Mouse (Mus musculus): Measurements from ENCODE around the gene Glipr2. TPM values are rescaled to one million over a fixed set of nuclear protein-coding genes. Genes with fewer than 3 reads are reported as not detected.

Glipr2 gene
- polyA plus RNA-seq, 1 experiment from 2014 or later, result 77.4 TPM

DNA sequence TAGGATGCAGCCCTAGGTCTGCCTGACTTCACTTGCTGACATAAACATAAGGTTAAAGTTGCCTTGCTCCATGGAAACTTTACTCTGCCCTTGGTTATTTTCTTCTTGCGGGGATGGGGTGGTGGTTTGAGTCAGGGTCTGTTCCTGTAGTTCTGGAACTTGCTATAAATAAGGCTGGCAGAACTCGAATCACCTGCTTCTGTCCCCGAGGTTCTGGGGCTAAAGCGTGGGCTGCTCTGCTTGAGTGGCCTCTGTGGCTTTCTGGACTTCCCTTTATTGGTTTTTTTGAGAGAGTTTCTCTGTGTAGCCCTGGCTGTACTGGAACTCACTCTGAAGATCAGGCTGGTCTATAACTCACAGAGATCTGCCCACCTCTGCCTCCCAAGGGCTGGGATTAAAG lies 58.9 kb downstream of the Glipr2 start:
- H3K27ac ChIP-seq (ENCODE audit: low read depth), result no peak overlapping the region
- H3K36me3 ChIP-seq (ENCODE audit: insufficient read depth), result peaks cover 29% of the 10 kb centered on the region
- no peak for ATAC-seq (ENCODE audit: insufficient read depth)
- TF ChIP-seq CTCF (IDR thresholded peaks at IDR 0.05; ENCODE audit: low read depth), result no peak
- no peaks in the 10 kb centered on the region for H3K27me3 ChIP-seq (ENCODE audit: insufficient read depth, low read length)
- H3K4me2 ChIP-seq, result no peak overlapping the region
- no peak overlapping the region for H3K4me3 ChIP-seq (ENCODE audit: low read depth, low read length)
- H3K4me1 ChIP-seq (ENCODE audit: insufficient read depth), result peaks cover 6% of the 10 kb centered on the region; the same call in 1 of the 2 replicates
- no peaks in the 10 kb centered on the region for H3K9me3 ChIP-seq (ENCODE audit: low read depth, low read length)
- 90% methylated on average over 4 of the region's 4 CpGs for WGBS
- DNase-seq, result no peak
- no peak overlapping the region for H3K9ac ChIP-seq

DNA sequence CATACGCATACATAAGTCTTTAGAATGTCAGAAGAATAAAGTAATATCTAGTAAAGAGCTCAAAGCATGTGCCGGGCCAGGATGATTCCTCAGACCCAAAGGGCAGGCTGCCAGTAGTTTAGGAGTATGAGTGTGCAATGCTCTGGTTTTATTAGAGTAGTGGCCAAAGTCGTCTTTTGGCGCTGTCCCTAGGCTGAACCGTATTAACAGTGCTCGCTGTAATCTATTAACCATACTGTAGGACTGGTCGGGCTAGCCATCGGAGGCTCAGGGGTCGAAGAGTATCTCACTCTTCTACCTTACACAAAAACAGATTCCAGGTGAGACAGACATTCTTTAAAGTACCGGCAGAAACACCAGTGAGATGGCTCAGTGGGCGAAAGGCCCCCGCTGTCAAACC lies 59.6 kb downstream of the Glipr2 start:
- ATAC-seq (ENCODE audit: insufficient read depth), result no peak

DNA sequence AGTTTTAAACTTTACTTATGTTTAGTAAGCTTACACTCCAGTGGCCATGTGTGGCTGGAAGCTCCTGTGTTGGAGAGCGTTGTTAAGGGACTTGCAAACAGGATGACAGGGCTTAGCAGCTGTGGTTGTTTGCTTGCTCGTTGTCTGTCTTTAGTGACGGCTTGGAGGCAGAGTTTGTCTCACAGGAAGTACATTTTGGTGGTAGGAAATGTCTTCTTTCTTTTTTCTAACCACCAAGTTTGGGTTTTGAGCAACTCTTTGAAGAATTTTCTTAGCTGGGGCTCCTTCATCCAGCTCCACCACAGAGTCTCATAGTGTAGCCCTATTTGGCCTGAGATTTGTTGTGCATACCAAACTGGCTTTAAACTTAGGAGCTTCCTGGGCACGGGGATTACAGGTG lies 65.1 kb downstream of the Glipr2 start:
- no peak for TF ChIP-seq CTCF (IDR thresholded peaks at IDR 0.05; ENCODE audit: low read depth)
- H3K9ac ChIP-seq, result no peak overlapping the region
- DNase-seq (no peak), ATAC-seq (ENCODE audit: insufficient read depth) (no peak)
- 75% methylated on average over 4 of the region's 4 CpGs for WGBS
- no peak overlapping the region for H3K4me2 ChIP-seq
- H3K36me3 ChIP-seq (ENCODE audit: insufficient read depth), result peaks cover 80% of the 10 kb centered on the region
- no peak overlapping the region for H3K4me3 ChIP-seq (ENCODE audit: low read depth, low read length)
- no peak overlapping the region for H3K27ac ChIP-seq (ENCODE audit: low read depth)
- no peaks in the 10 kb centered on the region for H3K9me3 ChIP-seq (ENCODE audit: low read depth, low read length)
- H3K4me1 ChIP-seq (ENCODE audit: insufficient read depth), result no peaks in the 10 kb centered on the region
- H3K27me3 ChIP-seq (ENCODE audit: insufficient read depth, low read length), result no peaks in the 10 kb centered on the region

More for the DNA sequence above, 59.6 kb downstream of the Glipr2 start:
- Histone ChIP-seq H3K36me3 (ENCODE audit: insufficient read depth) (peaks cover 35% of the 10 kb centered on the region), H3K9ac (no peak overlapping the region), H3K9me3 (ENCODE audit: low read depth, low read length) (no peaks in the 10 kb centered on the region), H3K27ac (ENCODE audit: low read depth) (no peak overlapping the region), H3K4me1 (ENCODE audit: insufficient read depth) (peaks cover 6% of the 10 kb centered on the region; the same call in 1 of the 2 replicates), H3K27me3 (ENCODE audit: insufficient read depth, low read length) (no peaks in the 10 kb centered on the region), H3K4me3 (ENCODE audit: low read depth, low read length) (no peak overlapping the region), H3K4me2 (no peak overlapping the region)
- DNase-seq, result no peak
- WGBS, result 88% methylated on average over 12 of the region's 12 CpGs
- no peak for TF ChIP-seq CTCF (IDR thresholded peaks at IDR 0.05; ENCODE audit: low read depth)

GRCm38 (mm10) chr4:44022766-44023165 lies 65.6 kb downstream of the Glipr2 start:
- no peak for TF ChIP-seq CTCF (IDR thresholded peaks at IDR 0.05; ENCODE audit: low read depth)
- H3K4me2 ChIP-seq, result no peak overlapping the region
- no peaks in the 10 kb centered on the region for H3K27me3 ChIP-seq (ENCODE audit: insufficient read depth, low read length)
- no peak overlapping the region for H3K4me3 ChIP-seq (ENCODE audit: low read depth, low read length)
- no peaks in the 10 kb centered on the region for H3K9me3 ChIP-seq (ENCODE audit: low read depth, low read length)
- H3K4me1 ChIP-seq (ENCODE audit: insufficient read depth), result no peaks in the 10 kb centered on the region
- DNase-seq (no peak), ATAC-seq (ENCODE audit: insufficient read depth) (no peak)
- H3K36me3 ChIP-seq (ENCODE audit: insufficient read depth), result peaks cover 85% of the 10 kb centered on the region
- WGBS, result 92% methylated on average over 11 of the region's 11 CpGs
- no peak overlapping the region for H3K9ac ChIP-seq
- no peak overlapping the region for H3K27ac ChIP-seq (ENCODE audit: low read depth)

- no peak overlapping the region for H3K4me2 ChIP-seq
- H3K36me3 ChIP-seq (ENCODE audit: insufficient read depth), result peaks cover 94% of the 10 kb centered on the region
- no peaks in the 10 kb centered on the region for H3K9me3 ChIP-seq (ENCODE audit: low read depth, low read length)
- no peaks in the 10 kb centered on the region for H3K27me3 ChIP-seq (ENCODE audit: insufficient read depth, low read length)
- 94% methylated on average over 9 of the region's 9 CpGs for WGBS
- DNase-seq, result no peak
- H3K9ac ChIP-seq, result no peak overlapping the region
- ATAC-seq (ENCODE audit: insufficient read depth), result no peak
- H3K27ac ChIP-seq (ENCODE audit: low read depth), result no peak overlapping the region
- H3K4me3 ChIP-seq (ENCODE audit: low read depth, low read length), result no peak overlapping the region
- no peaks in the 10 kb centered on the region for H3K4me1 ChIP-seq (ENCODE audit: insufficient read depth)
- no peak for TF ChIP-seq CTCF (IDR thresholded peaks at IDR 0.05; ENCODE audit: low read depth)
These were observed 66.5 kb downstream of the Glipr2 start for GRCm38 (mm10) chr4:44023681-44024080.

- no peak for ATAC-seq (ENCODE audit: insufficient read depth)
- Histone ChIP-seq H3K9ac (no peak overlapping the region), H3K4me1 (ENCODE audit: insufficient read depth) (no peaks in the 10 kb centered on the region), H3K9me3 (ENCODE audit: low read depth, low read length) (no peaks in the 10 kb centered on the region), H3K27me3 (ENCODE audit: insufficient read depth, low read length) (no peaks in the 10 kb centered on the region), H3K27ac (ENCODE audit: low read depth) (no peak overlapping the region), H3K4me3 (ENCODE audit: low read depth, low read length) (no peak overlapping the region), H3K36me3 (ENCODE audit: insufficient read depth) (peaks cover 95% of the 10 kb centered on the region), H3K4me2 (no peak overlapping the region)
- DNase-seq, result no peak
- TF ChIP-seq CTCF (IDR thresholded peaks at IDR 0.05; ENCODE audit: low read depth), result no peak
- 94% methylated on average over 6 of the region's 6 CpGs for WGBS
These were observed 67.0 kb downstream of the Glipr2 start for GRCm38 (mm10) chr4:44024241-44024640.

DNA sequence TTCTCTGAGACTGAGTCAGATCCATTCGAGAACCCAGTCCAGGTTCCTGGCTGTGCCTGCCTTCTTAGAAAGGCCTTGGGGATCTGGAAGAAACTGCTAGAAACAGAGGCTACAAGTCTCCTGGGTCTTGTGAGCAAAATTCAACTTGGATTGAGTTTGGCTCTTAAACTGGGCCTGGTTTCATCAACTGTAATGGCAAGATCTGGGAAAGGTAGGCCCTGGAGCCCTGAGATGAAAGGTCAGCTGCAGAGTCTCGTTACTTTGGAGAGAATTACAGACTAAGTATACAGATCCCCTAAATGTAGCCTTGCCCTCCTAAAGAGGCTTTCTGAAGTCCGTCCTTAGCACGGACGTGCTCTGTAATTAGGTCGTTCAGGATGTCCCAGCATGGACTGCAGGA lies 68.4 kb downstream of the Glipr2 start:
- Histone ChIP-seq H3K36me3 (ENCODE audit: insufficient read depth) (peaks cover 95% of the 10 kb centered on the region), H3K9ac (no peak overlapping the region), H3K9me3 (ENCODE audit: low read depth, low read length) (no peaks in the 10 kb centered on the region), H3K27ac (ENCODE audit: low read depth) (no peak overlapping the region), H3K4me2 (no peak overlapping the region), H3K4me1 (ENCODE audit: insufficient read depth) (no peaks in the 10 kb centered on the region), H3K27me3 (ENCODE audit: insufficient read depth, low read length) (no peaks in the 10 kb centered on the region), H3K4me3 (ENCODE audit: low read depth, low read length) (no peak overlapping the region)
- 93% methylated on average over 6 of the region's 6 CpGs for WGBS
- no peak for TF ChIP-seq CTCF (IDR thresholded peaks at IDR 0.05; ENCODE audit: low read depth)
- DNase-seq (no peak), ATAC-seq (ENCODE audit: insufficient read depth) (no peak)

Other genes with a start within 250 kb of the Glipr2 start
- gene Olfr71, start 247.1 kb upstream of the Glipr2 start, polyA plus RNA-seq (2014; fragmentation: Nextera tagmentation; extraction: Ambion mirVana), result not detected in 2 replicates
- 0.58 and 0.93 TPM in 2 replicates for gene Hrct1, start 230.2 kb upstream of the Glipr2 start, polyA plus RNA-seq (2014; fragmentation: Nextera tagmentation; extraction: Ambion mirVana)
- gene Spaar, start 227.4 kb upstream of the Glipr2 start, polyA plus RNA-seq (2014; fragmentation: Nextera tagmentation; extraction: Ambion mirVana), result 0.28 and 0.38 TPM in 2 replicates
- not detected in 2 replicates for gene Olfr159, start 186.4 kb upstream of the Glipr2 start, polyA plus RNA-seq (2014; fragmentation: Nextera tagmentation; extraction: Ambion mirVana)
- not detected in 2 replicates for gene Olfr156, start 133.5 kb upstream of the Glipr2 start, polyA plus RNA-seq (2014; fragmentation: Nextera tagmentation; extraction: Ambion mirVana)
- not detected in 2 replicates for gene Olfr157, start 117.2 kb upstream of the Glipr2 start, polyA plus RNA-seq (2014; fragmentation: Nextera tagmentation; extraction: Ambion mirVana)
- gene Olfr155, start 105.8 kb upstream of the Glipr2 start, polyA plus RNA-seq (2014; fragmentation: Nextera tagmentation; extraction: Ambion mirVana), result not detected in 2 replicates
- gene Reck, start 81.9 kb upstream of the Glipr2 start, polyA plus RNA-seq (2014; fragmentation: Nextera tagmentation; extraction: Ambion mirVana), result 27.9 and 29.5 TPM in 2 replicates
- gene Ccin, start 26.1 kb downstream of the Glipr2 start, polyA plus RNA-seq (2014; fragmentation: Nextera tagmentation; extraction: Ambion mirVana), result not detected in 2 replicates
- 227 and 237 TPM in 2 replicates for gene Clta, start 47.1 kb downstream of the Glipr2 start, polyA plus RNA-seq (2014; fragmentation: Nextera tagmentation; extraction: Ambion mirVana)
- 37.3 and 38.5 TPM in 2 replicates for gene Gne, start 126.8 kb downstream of the Glipr2 start, polyA plus RNA-seq (2014; fragmentation: Nextera tagmentation; extraction: Ambion mirVana)